18 mouse cellular contexts compared by ENCODE assay signal in the genomic region with DNA sequence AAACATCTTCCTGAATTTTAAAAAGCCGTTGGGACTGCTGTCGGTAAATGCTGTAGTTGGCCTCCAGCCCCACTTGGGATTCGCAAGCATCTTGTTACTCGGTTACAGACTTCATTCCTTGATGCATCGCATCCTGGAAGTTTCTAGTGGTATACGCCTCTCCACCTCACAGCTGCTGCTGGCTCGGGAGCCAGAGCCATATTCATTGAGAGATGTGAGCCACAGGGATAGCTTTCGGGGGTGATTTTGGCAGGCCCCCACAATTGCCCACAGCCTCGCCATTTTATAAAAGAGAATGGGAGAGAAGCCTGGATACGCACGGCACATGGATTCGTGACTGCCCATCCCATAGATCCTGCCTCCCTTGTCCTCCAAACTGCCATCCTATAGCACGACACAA. TPM values are rescaled to one million over a fixed set of nuclear protein-coding genes. Genes with fewer than 3 reads are reported as not detected.
DNase-seq lines count a peak whose midpoint lies in the region; ATAC-seq and TF ChIP-seq lines count a peak whose summit lies in the region.
"Had no signal": no experiment of that assay in that cellular context is flagged by ENCODE, and none has a peak within 500 bp of the region (broad histone marks: within the 10 kb centered on the region; RNA-seq: fewer than 3 reads in every experiment).

No protein-coding gene starts in this region.

- TF ChIP-seq EP300 in heart, adult 2 months (IDR thresholded peaks at IDR 0.05; ENCODE audit: insufficient read depth, low read depth, low read length): no peak

- no peak for ATAC-seq in hindbrain, postnatal 0 days
- no peak for ATAC-seq in hindbrain, embryonic 12.5 days (ENCODE audit: low FRiP score)
- ATAC-seq: liver, postnatal 0 days had no signal

- intact Hi-C loops in heart, adult 2 months (cut with DNase I): no loop called here

- TF ChIP-seq CTCF in cerebellum, adult 2 months (IDR thresholded peaks at IDR 0.05; ENCODE audit: borderline replicate concordance, insufficient read depth, low read depth, low read length): no peak
- no peak for TF ChIP-seq CTCF in hindbrain, postnatal 0 days (IDR thresholded peaks at IDR 0.05; ENCODE audit: low read depth)
- TF ChIP-seq CTCF in heart, adult 2 months (IDR thresholded peaks at IDR 0.05): no peak

- WGBS in cerebellum, adult 2 months: 63% methylated on average over 13 of the region's 13 CpGs
- WGBS in hindbrain, postnatal 0 days: 43% methylated on average over 13 of the region's 13 CpGs
- WGBS in hindbrain, embryonic 12.5 days: 77% methylated on average over 13 of the region's 13 CpGs
- 65% methylated on average over 13 of the region's 13 CpGs for WGBS in heart, adult 2 months

- H3K4me1 ChIP-seq in cerebellum, adult 2 months (ENCODE audit: control insufficient read depth, insufficient read depth, low read length): peaks cover 49% of the 10 kb centered on the region
- H3K4me1 ChIP-seq in hindbrain, postnatal 0 days (ENCODE audit: insufficient read depth, low read length): peaks cover 23% of the 10 kb centered on the region
- H3K4me1 ChIP-seq in hindbrain, embryonic 12.5 days: peaks cover 28% of the 10 kb centered on the region
- H3K4me1 ChIP-seq in heart, adult 2 months (ENCODE audit: control insufficient read depth, insufficient read depth, low read length): peaks cover 17% of the 10 kb centered on the region

- no peaks in the 10 kb centered on the region for H3K9me3 ChIP-seq in hindbrain, postnatal 0 days (ENCODE audit: low read length)
- no peaks in the 10 kb centered on the region for H3K9me3 ChIP-seq in hindbrain, embryonic 12.5 days (replicated peaks)
- H3K9me3 ChIP-seq: heart, embryonic 10.5 days; limb, embryonic 12.5 days had no signal

- no peak overlapping the region for H3K4me2 ChIP-seq in hindbrain, postnatal 0 days (ENCODE audit: low read depth, low read length)
- no peak overlapping the region for H3K4me2 ChIP-seq in hindbrain, embryonic 12.5 days (replicated peaks)
- H3K4me2 ChIP-seq: limb, embryonic 12.5 days; liver, embryonic 11.5 days; midbrain, embryonic 11.5 days had no signal

- no peaks in the 10 kb centered on the region for H3K36me3 ChIP-seq in hindbrain, postnatal 0 days (ENCODE audit: insufficient read depth, low read length)
- no peaks in the 10 kb centered on the region for H3K36me3 ChIP-seq in hindbrain, embryonic 12.5 days
- peaks cover 3% of the 10 kb centered on the region; the same call in 1 of the 2 replicates for H3K36me3 ChIP-seq in heart, adult 2 months (ENCODE audit: control insufficient read depth, insufficient read depth, low read length)
- H3K36me3 ChIP-seq: heart, embryonic 10.5 days; limb, embryonic 12.5 days had no signal

- no peak overlapping the region for H3K4me3 ChIP-seq in cerebellum, adult 2 months (replicated peaks; ENCODE audit: insufficient read depth, low read depth, low read length)
- no peak overlapping the region for H3K4me3 ChIP-seq in hindbrain, postnatal 0 days (ENCODE audit: low read length)
- no peak overlapping the region for H3K4me3 ChIP-seq in hindbrain, embryonic 12.5 days
- no peak overlapping the region for H3K4me3 ChIP-seq in heart, adult 2 months
- H3K4me3 ChIP-seq: gastrocnemius, adult 2 months; heart, embryonic 10.5 days; limb, embryonic 12.5 days had no signal

- H3K27ac ChIP-seq in cerebellum, adult 2 months (ENCODE audit: insufficient read depth, low read length): peak overlapping the region; percentile 72
- H3K27ac ChIP-seq in hindbrain, postnatal 0 days: peak overlapping the region; percentile 3; the same call in 1 of the 2 replicates
- no peak overlapping the region for H3K27ac ChIP-seq in hindbrain, embryonic 12.5 days
- H3K27ac ChIP-seq in heart, adult 2 months: no peak overlapping the region
- H3K27ac ChIP-seq: heart, embryonic 10.5 days; kidney, postnatal 0 days; limb, embryonic 12.5 days had no signal

- H3K9ac ChIP-seq in hindbrain, postnatal 0 days (replicated peaks; ENCODE audit: low read length): no peak overlapping the region
- H3K9ac ChIP-seq in hindbrain, embryonic 12.5 days: no peak overlapping the region
- no peak overlapping the region for H3K9ac ChIP-seq in heart, adult 2 months (ENCODE audit: low read depth, low read length)
- H3K9ac ChIP-seq: limb, embryonic 12.5 days; liver, postnatal 0 days had no signal

- no peak for TF ChIP-seq POLR2A in cerebellum, adult 2 months (IDR thresholded peaks at IDR 0.05; ENCODE audit: borderline replicate concordance, insufficient read depth, low read length)
- TF ChIP-seq POLR2A in heart, adult 2 months (IDR thresholded peaks at IDR 0.05; ENCODE audit: insufficient read depth, low read depth, low read length): no peak

- H3K79me2 ChIP-seq in heart, adult 2 months (replicated peaks; ENCODE audit: control insufficient read depth, insufficient read depth, low read length): no peaks in the 10 kb centered on the region

- no peaks in the 10 kb centered on the region for H3K27me3 ChIP-seq in cerebellum, adult 2 months (ENCODE audit: control insufficient read depth, insufficient read depth, low read length)
- H3K27me3 ChIP-seq in hindbrain, postnatal 0 days (ENCODE audit: insufficient read depth, low read length): no peaks in the 10 kb centered on the region
- H3K27me3 ChIP-seq in hindbrain, embryonic 12.5 days: no peaks in the 10 kb centered on the region
- no peaks in the 10 kb centered on the region for H3K27me3 ChIP-seq in heart, adult 2 months (ENCODE audit: control insufficient read depth, insufficient read depth, low read length)
- H3K27me3 ChIP-seq: limb, embryonic 12.5 days had no signal

- no peak for DNase-seq in cerebellum, adult 2 months
- DNase-seq in cerebellum, adult 11-12 months: no peak
- no peak for DNase-seq in hindbrain, postnatal 0 days (ENCODE audit: low spot score)
- DNase-seq in right cerebral cortex, postnatal 10 days (ENCODE audit: low spot score in 2 of 2): peak; percentile 49 to 64
- DNase-seq in right cerebral cortex, postnatal 14 days: no peak
- no peak for DNase-seq in heart, adult 2 months
- no peak for DNase-seq in T-cell, adult 2 months (ENCODE audit: low spot score)
- DNase-seq: cerebellum, adult 11 months; gastrocnemius, adult 2 months; kidney, adult 11 months; liver, postnatal 0 days; lung, postnatal 10 days had no signal

RNA-seq across cellular contexts. Expression of a gene that starts 47.9 kb away (rescaled TPM):
- 116 TPM in 2 replicates for polyA plus RNA-seq in cerebellum, adult 2 months (2012; rRNA removed)
- 62.6 and 78.9 TPM in 2 replicates for total RNA-seq in hindbrain, postnatal 0 days (2014; rRNA removed)
- 31.5 and 34.8 TPM in 2 replicates for polyA plus RNA-seq in hindbrain, postnatal 0 days (2015; fragmentation: Nextera tagmentation; extraction: Ambion mirVana)
- polyA plus RNA-seq in hindbrain, embryonic 12.5 days (2016; fragmentation: Nextera tagmentation; extraction: Ambion mirVana): 32.1 and 36.1 TPM in 2 replicates
- total RNA-seq in heart, adult 2 months (2021): 10 to 100 TPM; 19.7 to 22.7 TPM
- 46.2 and 46.7 TPM in 2 replicates for polyA plus RNA-seq in heart, adult 2 months (2012; rRNA removed)

Comparison
In these comparisons a context has a peak if more than half of its experiments do, and no peak if none do; other contexts are left out.
1. DNase-seq: peak in right cerebral cortex, postnatal 10 days (2 of 2); none in cerebellum, adult 2 months (0 of 2), cerebellum, adult 11-12 months (single experiment), hindbrain, postnatal 0 days (single experiment), right cerebral cortex, postnatal 14 days (single experiment), heart, adult 2 months (0 of 2) and T-cell, adult 2 months (single experiment).
2. H3K27ac ChIP-seq: peak in cerebellum, adult 2 months (single experiment) and hindbrain, postnatal 0 days (single experiment); none in hindbrain, embryonic 12.5 days (single experiment) and heart, adult 2 months (single experiment).